Mouse (Mus musculus) liver, postnatal 0 days (tissue): ENCODE measurements around the gene Pole4.
"Not testable (repeated sequence)": the region's sequence is repeated elsewhere in the genome, so short reads cannot be mapped to it uniquely, and the experiment has no call there.

Source experiments
- CTCF ChIP-seq: sonication (generic); IDR thresholded peaks from 2 replicates; pipeline ENCODE4 v1.5.1; 2016; ENCODE audit warnings: antibody characterized with exemption, low read depth
- EP300 ChIP-seq: IDR thresholded peaks from 2 replicates; pipeline ENCODE4 v1.6.1; 2016; ENCODE audit warnings: antibody characterized with exemption, low read depth, mild to moderate bottlenecking

DNA sequence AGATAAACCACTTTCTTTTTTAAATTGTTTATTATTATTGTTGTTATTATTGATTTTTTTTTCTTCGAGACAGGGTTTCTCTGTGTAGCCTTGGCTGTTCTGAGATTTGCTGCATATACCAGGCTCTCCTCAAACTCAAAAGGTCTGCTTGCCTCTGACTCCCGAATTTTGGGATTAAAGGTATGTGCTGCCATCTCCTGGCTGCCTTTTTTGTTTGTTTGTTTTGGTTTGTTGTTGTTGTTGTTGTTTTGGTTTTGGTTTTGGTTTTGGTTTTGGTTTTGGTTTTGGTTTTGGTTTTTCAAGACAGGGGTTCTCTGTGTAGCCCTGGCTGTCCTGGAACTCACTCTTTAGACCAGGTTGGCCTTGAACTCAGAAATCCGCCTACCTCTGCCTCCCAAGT lies 27.5 kb downstream of the Pole4 start:
- not testable (repeated sequence) for TF ChIP-seq CTCF, EP300
